23 mouse cellular contexts compared by ENCODE assay signal in genomic region chr5:130712281-130712680, GRCm38 (mm10).
DNase-seq lines count a peak whose midpoint lies in the region; ATAC-seq and TF ChIP-seq lines count a peak whose summit lies in the region.
"Had no signal": no experiment of that assay in that cellular context is flagged by ENCODE, and none has a peak within 500 bp of the region (broad histone marks: within the 10 kb centered on the region; RNA-seq: fewer than 3 reads in every experiment).

No protein-coding gene starts in this region.

- ATAC-seq in heart, embryonic 11.5 days (replicated peaks; ENCODE audit: insufficient number of reproducible peaks, low FRiP score, low TSS enrichment), result no peak
- ATAC-seq in midbrain, embryonic 15.5 days (replicated peaks), result no peak
- no peak for ATAC-seq in midbrain, embryonic 16.5 days
- ATAC-seq in liver, embryonic 11.5 days (replicated peaks; ENCODE audit: low FRiP score), result peak; percentile 70
- peak; percentile 71 for ATAC-seq in stomach, postnatal 0 days (ENCODE audit: low FRiP score, low TSS enrichment)
- no peak for ATAC-seq in kidney, embryonic 16.5 days (ENCODE audit: low FRiP score, low TSS enrichment)
- ATAC-seq: forebrain, embryonic 14.5 days had no signal

- no peak overlapping the region for H3K4me3 ChIP-seq in heart, embryonic 11.5 days (ENCODE audit: low read depth, low read length)
- H3K4me3 ChIP-seq in midbrain, embryonic 15.5 days, result no peak overlapping the region
- H3K4me3 ChIP-seq in midbrain, embryonic 16.5 days (ENCODE audit: low read depth, low read length), result no peak overlapping the region
- H3K4me3 ChIP-seq in liver, embryonic 11.5 days (ENCODE audit: low read depth, low read length), result no peak overlapping the region
- H3K4me3 ChIP-seq in stomach, postnatal 0 days (ENCODE audit: low read depth, low read length), result no peak overlapping the region
- H3K4me3 ChIP-seq in kidney, embryonic 16.5 days (ENCODE audit: low read length), result no peak overlapping the region
- H3K4me3 ChIP-seq: embryonic facial prominence, embryonic 15.5 days; erythroblast, embryonic 14.5 days; forebrain, embryonic 10.5 days; gastrocnemius, adult 2 months; hindbrain, embryonic 13.5 days had no signal

- no peak for TF ChIP-seq CTCF in stomach, postnatal 0 days (IDR thresholded peaks at IDR 0.05; ENCODE audit: low read depth)

- H3K9me3 ChIP-seq in heart, embryonic 11.5 days (replicated peaks; ENCODE audit: control insufficient read depth, low read length), result no peaks in the 10 kb centered on the region
- H3K9me3 ChIP-seq in midbrain, embryonic 15.5 days, result no peaks in the 10 kb centered on the region
- H3K9me3 ChIP-seq in midbrain, embryonic 16.5 days (replicated peaks; ENCODE audit: control insufficient read depth, low read length, poor library complexity, severe bottlenecking), result no peaks in the 10 kb centered on the region
- no peaks in the 10 kb centered on the region for H3K9me3 ChIP-seq in liver, embryonic 11.5 days (ENCODE audit: control insufficient read depth, low read length)
- H3K9me3 ChIP-seq in stomach, postnatal 0 days (ENCODE audit: control insufficient read depth, low read length), result no peaks in the 10 kb centered on the region
- no peaks in the 10 kb centered on the region for H3K9me3 ChIP-seq in kidney, embryonic 16.5 days (ENCODE audit: low read length)
- H3K9me3 ChIP-seq: embryonic facial prominence, embryonic 15.5 days; forebrain, embryonic 10.5 days; hindbrain, embryonic 13.5 days had no signal

- H3K36me3 ChIP-seq in heart, embryonic 11.5 days (ENCODE audit: control insufficient read depth, insufficient read depth, low read length), result no peaks in the 10 kb centered on the region
- no peaks in the 10 kb centered on the region for H3K36me3 ChIP-seq in midbrain, embryonic 15.5 days (replicated peaks)
- H3K36me3 ChIP-seq in midbrain, embryonic 16.5 days (ENCODE audit: control insufficient read depth, insufficient read depth, low read length), result no peaks in the 10 kb centered on the region
- H3K36me3 ChIP-seq in liver, embryonic 11.5 days (ENCODE audit: control insufficient read depth, insufficient read depth, low read length), result no peaks in the 10 kb centered on the region
- no peaks in the 10 kb centered on the region for H3K36me3 ChIP-seq in stomach, postnatal 0 days (ENCODE audit: control insufficient read depth, insufficient read depth, low read length)
- H3K36me3 ChIP-seq in kidney, embryonic 16.5 days (ENCODE audit: insufficient read depth, low read length), result no peaks in the 10 kb centered on the region
- H3K36me3 ChIP-seq: embryonic facial prominence, embryonic 15.5 days; forebrain, embryonic 10.5 days; hindbrain, embryonic 13.5 days had no signal

- peak; percentile 59 for DNase-seq in heart, adult 11 months
- no peak for DNase-seq in liver, embryonic 11.5 days (ENCODE audit: low spot score)
- DNase-seq in stomach, postnatal 0 days (ENCODE audit: low spot score), result no peak
- DNase-seq in MN1 (ENCODE audit: low spot score), result no peak
- DNase-seq: adrenal gland, adult 8-10 months; adrenal gland, postnatal 36 days; cerebellum, adult 11 months; cerebellum, adult 8-10 months; cerebellum, postnatal 14 days; embryo, embryonic 11 days; gastrocnemius, adult 2 months; gastrocnemius, postnatal 25 days; heart, postnatal 10 days; heart, postnatal 4 days had no signal

- H3K27ac ChIP-seq in heart, embryonic 11.5 days (ENCODE audit: low read depth, low read length), result no peak overlapping the region
- 0 out of 2 replicates have a peak overlapping the region, but pooled peaks have one; percentile 15 for H3K27ac ChIP-seq in midbrain, embryonic 15.5 days
- no peak overlapping the region for H3K27ac ChIP-seq in midbrain, embryonic 16.5 days (ENCODE audit: low read length)
- H3K27ac ChIP-seq in liver, embryonic 11.5 days (ENCODE audit: low read depth, low read length), result no peak overlapping the region
- no peak overlapping the region for H3K27ac ChIP-seq in stomach, postnatal 0 days (replicated peaks)
- no peak overlapping the region for H3K27ac ChIP-seq in kidney, embryonic 16.5 days (ENCODE audit: low read length)
- H3K27ac ChIP-seq: embryonic facial prominence, embryonic 15.5 days; forebrain, embryonic 10.5 days; gastrocnemius, adult 2 months had no signal

- no peak for TF ChIP-seq EP300 in stomach, postnatal 0 days (optimal IDR thresholded peaks at IDR 0.05)

- no peaks in the 10 kb centered on the region for H3K4me1 ChIP-seq in heart, embryonic 11.5 days (ENCODE audit: control insufficient read depth, insufficient read depth, low read length)
- no peaks in the 10 kb centered on the region for H3K4me1 ChIP-seq in midbrain, embryonic 15.5 days
- no peaks in the 10 kb centered on the region for H3K4me1 ChIP-seq in midbrain, embryonic 16.5 days (ENCODE audit: control insufficient read depth, insufficient read depth, low read length)
- no peaks in the 10 kb centered on the region for H3K4me1 ChIP-seq in liver, embryonic 11.5 days (replicated peaks; ENCODE audit: control insufficient read depth, insufficient read depth, low read length)
- no peaks in the 10 kb centered on the region for H3K4me1 ChIP-seq in stomach, postnatal 0 days (replicated peaks; ENCODE audit: control insufficient read depth, insufficient read depth)
- no peaks in the 10 kb centered on the region for H3K4me1 ChIP-seq in kidney, embryonic 16.5 days (ENCODE audit: insufficient read depth, low read length)
- H3K4me1 ChIP-seq: embryonic facial prominence, embryonic 15.5 days; forebrain, embryonic 10.5 days had no signal

- no peak overlapping the region for H3K4me2 ChIP-seq in heart, embryonic 11.5 days
- H3K4me2 ChIP-seq in midbrain, embryonic 15.5 days, result no peak overlapping the region
- no peak overlapping the region for H3K4me2 ChIP-seq in midbrain, embryonic 16.5 days (ENCODE audit: low read length)
- no peak overlapping the region for H3K4me2 ChIP-seq in liver, embryonic 11.5 days
- H3K4me2 ChIP-seq in stomach, postnatal 0 days (replicated peaks; ENCODE audit: low read depth), result no peak overlapping the region
- no peak overlapping the region for H3K4me2 ChIP-seq in kidney, embryonic 16.5 days (replicated peaks; ENCODE audit: low read depth, low read length)
- H3K4me2 ChIP-seq: embryonic facial prominence, embryonic 15.5 days; hindbrain, embryonic 13.5 days had no signal

- no peaks in the 10 kb centered on the region for H3K27me3 ChIP-seq in heart, embryonic 11.5 days (ENCODE audit: control insufficient read depth, insufficient read depth, low read length)
- no peaks in the 10 kb centered on the region for H3K27me3 ChIP-seq in midbrain, embryonic 15.5 days (replicated peaks)
- H3K27me3 ChIP-seq in midbrain, embryonic 16.5 days (ENCODE audit: control insufficient read depth, insufficient read depth, low read depth, low read length), result no peaks in the 10 kb centered on the region
- no peaks in the 10 kb centered on the region for H3K27me3 ChIP-seq in liver, embryonic 11.5 days (replicated peaks; ENCODE audit: control insufficient read depth, insufficient read depth, low read length)
- H3K27me3 ChIP-seq in stomach, postnatal 0 days (ENCODE audit: control insufficient read depth, insufficient read depth, low read length), result no peaks in the 10 kb centered on the region
- H3K27me3 ChIP-seq in kidney, embryonic 16.5 days (ENCODE audit: insufficient read depth, low read length), result no peaks in the 10 kb centered on the region
- H3K27me3 ChIP-seq: embryonic facial prominence, embryonic 15.5 days; hindbrain, embryonic 13.5 days had no signal

- H3K9ac ChIP-seq in heart, embryonic 11.5 days (ENCODE audit: low read depth, low read length), result no peak overlapping the region
- H3K9ac ChIP-seq in midbrain, embryonic 15.5 days, result no peak overlapping the region
- H3K9ac ChIP-seq in midbrain, embryonic 16.5 days (ENCODE audit: low read depth, low read length), result no peak overlapping the region
- no peak overlapping the region for H3K9ac ChIP-seq in liver, embryonic 11.5 days (ENCODE audit: low read depth, low read length)
- H3K9ac ChIP-seq in stomach, postnatal 0 days (ENCODE audit: low read length), result no peak overlapping the region
- H3K9ac ChIP-seq in kidney, embryonic 16.5 days (replicated peaks; ENCODE audit: low read length), result no peak overlapping the region
- H3K9ac ChIP-seq: embryonic facial prominence, embryonic 15.5 days; hindbrain, embryonic 13.5 days had no signal

- WGBS in heart, embryonic 11.5 days (ENCODE audit: insufficient replicate concordance), result 76% methylated on average over 1 of the region's 1 CpGs
- WGBS in midbrain, embryonic 15.5 days, result 60% methylated on average over 1 of the region's 1 CpGs
- WGBS in midbrain, embryonic 16.5 days, result 61% methylated on average over 1 of the region's 1 CpGs
- 73% methylated on average over 1 of the region's 1 CpGs for WGBS in liver, embryonic 11.5 days
- 77% methylated on average over 1 of the region's 1 CpGs for WGBS in stomach, postnatal 0 days
- WGBS in kidney, embryonic 16.5 days, result 82% methylated on average over 1 of the region's 1 CpGs

Comparison
In these comparisons a context has a peak if more than half of its experiments do, and no peak if none do; other contexts are left out.
1. ATAC-seq: peak in liver, embryonic 11.5 days (single experiment) and stomach, postnatal 0 days (single experiment); none in heart, embryonic 11.5 days (single experiment), midbrain, embryonic 15.5 days (single experiment), midbrain, embryonic 16.5 days (single experiment) and kidney, embryonic 16.5 days (single experiment).